8 mouse cellular contexts compared by ENCODE assay signal in genomic region chr2:154583906-154584872, GRCm38 (mm10). TPM values are rescaled to one million over a fixed set of nuclear protein-coding genes. Genes with fewer than 3 reads are reported as not detected.
DNase-seq lines count a peak whose midpoint lies in the region; ATAC-seq and TF ChIP-seq lines count a peak whose summit lies in the region.

No protein-coding gene starts in this region.

- no peak for TF ChIP-seq POLR2A in thymus, adult 2 months (IDR thresholded peaks at IDR 0.05; ENCODE audit: control insufficient read depth, extremely low read depth, insufficient read depth, low read length, poor library complexity)

- peaks cover 16% of the 10 kb centered on the region; the same call in 1 of the 2 replicates for H3K4me1 ChIP-seq in limb, embryonic 13.5 days
- H3K4me1 ChIP-seq in limb, embryonic 10.5 days, result peaks cover 14% of the 10 kb centered on the region
- peaks cover 15% of the 10 kb centered on the region; the same call in 1 of the 2 replicates for H3K4me1 ChIP-seq in embryonic facial prominence, embryonic 12.5 days
- no peaks in the 10 kb centered on the region for H3K4me1 ChIP-seq in intestine, postnatal 0 days (replicated peaks; ENCODE audit: control insufficient read depth, insufficient read depth, low read length)
- peaks cover 24% of the 10 kb centered on the region for H3K4me1 ChIP-seq in liver, embryonic 15.5 days (replicated peaks)
- 0 out of 2 replicates have a peak, but pooled peaks cover 7% of the 10 kb centered on the region for H3K4me1 ChIP-seq in stomach, embryonic 16.5 days (ENCODE audit: control insufficient read depth, insufficient read depth, low read length)
- H3K4me1 ChIP-seq in thymus, adult 2 months (replicated peaks; ENCODE audit: control insufficient read depth, insufficient read depth, low read length), result no peaks in the 10 kb centered on the region

- 60% methylated on average over 15 of the region's 15 CpGs for WGBS in limb, embryonic 13.5 days
- 77% methylated on average over 15 of the region's 15 CpGs for WGBS in limb, embryonic 10.5 days
- WGBS in embryonic facial prominence, embryonic 12.5 days, result 68% methylated on average over 15 of the region's 15 CpGs
- WGBS in intestine, postnatal 0 days, result 55% methylated on average over 15 of the region's 15 CpGs
- 37% methylated on average over 15 of the region's 15 CpGs for WGBS in liver, embryonic 15.5 days (ENCODE audit: insufficient replicate concordance)
- 49% methylated on average over 15 of the region's 15 CpGs for WGBS in stomach, embryonic 16.5 days
- 80% methylated on average over 15 of the region's 15 CpGs for WGBS in thymus, adult 2 months

- no peak for DNase-seq in limb, embryonic 10.5 days (ENCODE audit: low spot score)
- no peak for DNase-seq in testis, postnatal 10 days (ENCODE audit: low spot score)
- DNase-seq in thymus, adult 2 months, result no peak

- TF ChIP-seq CTCF in intestine, postnatal 0 days (IDR thresholded peaks at IDR 0.05; ENCODE audit: low read depth), result no peak
- no peak for TF ChIP-seq CTCF in thymus, adult 2 months (IDR thresholded peaks at IDR 0.05; ENCODE audit: borderline replicate concordance, control insufficient read depth, extremely low read depth, insufficient read depth, low read length, poor library complexity)

- ATAC-seq in limb, embryonic 13.5 days (ENCODE audit: low FRiP score, low read depth), result peak; percentile 60
- peak; percentile 42; the same call in 1 of the 2 replicates for ATAC-seq in embryonic facial prominence, embryonic 12.5 days (ENCODE audit: insufficient number of reproducible peaks, insufficient read depth, low FRiP score, low TSS enrichment)
- ATAC-seq in intestine, postnatal 0 days, result 0 out of 2 replicates have a peak, but pooled peaks have one; percentile 14
- ATAC-seq in liver, embryonic 15.5 days (ENCODE audit: insufficient read depth), result peak; percentile 60
- ATAC-seq in stomach, embryonic 16.5 days (ENCODE audit: insufficient read depth, low FRiP score), result peak; percentile 67; the same call in 1 of the 2 replicates

- peaks cover 14% of the 10 kb centered on the region for H3K36me3 ChIP-seq in limb, embryonic 13.5 days
- H3K36me3 ChIP-seq in limb, embryonic 10.5 days, result peaks cover 2% of the 10 kb centered on the region; the same call in 1 of the 2 replicates
- peaks cover 5% of the 10 kb centered on the region for H3K36me3 ChIP-seq in embryonic facial prominence, embryonic 12.5 days
- H3K36me3 ChIP-seq in intestine, postnatal 0 days (ENCODE audit: control insufficient read depth, insufficient read depth), result peaks cover 21% of the 10 kb centered on the region
- H3K36me3 ChIP-seq in liver, embryonic 15.5 days (replicated peaks), result peaks cover 19% of the 10 kb centered on the region
- H3K36me3 ChIP-seq in stomach, embryonic 16.5 days (ENCODE audit: control insufficient read depth, insufficient read depth, low read length), result peaks cover 5% of the 10 kb centered on the region; the same call in 1 of the 2 replicates
- peaks cover 25% of the 10 kb centered on the region for H3K36me3 ChIP-seq in thymus, adult 2 months (ENCODE audit: control insufficient read depth, insufficient read depth, low read length)

- no peak overlapping the region for H3K4me2 ChIP-seq in limb, embryonic 13.5 days (replicated peaks)
- no peak overlapping the region for H3K4me2 ChIP-seq in embryonic facial prominence, embryonic 12.5 days (replicated peaks)
- H3K4me2 ChIP-seq in intestine, postnatal 0 days (replicated peaks; ENCODE audit: low read depth), result no peak overlapping the region
- no peak overlapping the region for H3K4me2 ChIP-seq in liver, embryonic 15.5 days
- H3K4me2 ChIP-seq in stomach, embryonic 16.5 days (ENCODE audit: low read depth, low read length), result no peak overlapping the region

- no peaks in the 10 kb centered on the region for H3K27me3 ChIP-seq in limb, embryonic 13.5 days
- H3K27me3 ChIP-seq in limb, embryonic 10.5 days (ENCODE audit: low read depth, poor library complexity, severe bottlenecking), result no peaks in the 10 kb centered on the region
- H3K27me3 ChIP-seq in embryonic facial prominence, embryonic 12.5 days, result no peaks in the 10 kb centered on the region
- H3K27me3 ChIP-seq in intestine, postnatal 0 days (replicated peaks; ENCODE audit: control insufficient read depth, insufficient read depth, low read length), result no peaks in the 10 kb centered on the region
- H3K27me3 ChIP-seq in liver, embryonic 15.5 days, result no peaks in the 10 kb centered on the region
- no peaks in the 10 kb centered on the region for H3K27me3 ChIP-seq in stomach, embryonic 16.5 days (ENCODE audit: control insufficient read depth, insufficient read depth, low read length)
- no peaks in the 10 kb centered on the region for H3K27me3 ChIP-seq in thymus, adult 2 months (ENCODE audit: control insufficient read depth, insufficient read depth, low read length)

- no peaks in the 10 kb centered on the region for H3K9me3 ChIP-seq in limb, embryonic 13.5 days
- no peaks in the 10 kb centered on the region for H3K9me3 ChIP-seq in limb, embryonic 10.5 days (replicated peaks)
- H3K9me3 ChIP-seq in embryonic facial prominence, embryonic 12.5 days, result no peaks in the 10 kb centered on the region
- H3K9me3 ChIP-seq in intestine, postnatal 0 days (ENCODE audit: control insufficient read depth), result no peaks in the 10 kb centered on the region
- H3K9me3 ChIP-seq in liver, embryonic 15.5 days (replicated peaks), result no peaks in the 10 kb centered on the region
- H3K9me3 ChIP-seq in stomach, embryonic 16.5 days (replicated peaks; ENCODE audit: control insufficient read depth, low read length), result peaks cover 4% of the 10 kb centered on the region; the same call in 1 of the 2 replicates

- no peak overlapping the region for H3K4me3 ChIP-seq in limb, embryonic 13.5 days
- H3K4me3 ChIP-seq in limb, embryonic 10.5 days, result no peak overlapping the region
- no peak overlapping the region for H3K4me3 ChIP-seq in embryonic facial prominence, embryonic 12.5 days
- H3K4me3 ChIP-seq in intestine, postnatal 0 days (ENCODE audit: low read depth, low read length), result no peak overlapping the region
- no peak overlapping the region for H3K4me3 ChIP-seq in liver, embryonic 15.5 days (replicated peaks)
- no peak overlapping the region for H3K4me3 ChIP-seq in stomach, embryonic 16.5 days (replicated peaks; ENCODE audit: low read length)
- H3K4me3 ChIP-seq in thymus, adult 2 months (ENCODE audit: control insufficient read depth, insufficient read depth, low read length), result no peak overlapping the region

- no peak overlapping the region for H3K9ac ChIP-seq in limb, embryonic 13.5 days
- no peak overlapping the region for H3K9ac ChIP-seq in embryonic facial prominence, embryonic 12.5 days
- no peak overlapping the region for H3K9ac ChIP-seq in intestine, postnatal 0 days (ENCODE audit: low read depth, low read length)
- no peak overlapping the region for H3K9ac ChIP-seq in liver, embryonic 15.5 days
- no peak overlapping the region; the same call in 1 of the 2 replicates for H3K9ac ChIP-seq in stomach, embryonic 16.5 days (ENCODE audit: low read length)

- no peak overlapping the region for H3K27ac ChIP-seq in limb, embryonic 13.5 days
- H3K27ac ChIP-seq in limb, embryonic 10.5 days, result no peak overlapping the region
- peak overlapping the region; percentile 30; the same call in 1 of the 2 replicates for H3K27ac ChIP-seq in embryonic facial prominence, embryonic 12.5 days
- H3K27ac ChIP-seq in intestine, postnatal 0 days (ENCODE audit: low read depth, low read length), result no peak overlapping the region
- H3K27ac ChIP-seq in liver, embryonic 15.5 days (replicated peaks), result 0 out of 2 replicates have a peak overlapping the region, but pooled peaks have one; percentile 41
- H3K27ac ChIP-seq in stomach, embryonic 16.5 days (ENCODE audit: low read length), result no peak overlapping the region
- no peak overlapping the region for H3K27ac ChIP-seq in thymus, adult 2 months (ENCODE audit: control insufficient read depth, insufficient read depth, low read length)

RNA-seq across cellular contexts. Expression of gene E2f1, which starts 14.5 kb away (rescaled TPM):
- polyA plus RNA-seq in limb, embryonic 13.5 days (2015; fragmentation: Nextera tagmentation; extraction: Ambion mirVana), result 20.1 and 20.8 TPM in 2 replicates
- polyA plus RNA-seq in limb, embryonic 10.5 days (2016; fragmentation: Nextera tagmentation; extraction: Ambion mirVana), result 25.4 and 27.3 TPM in 2 replicates
- polyA plus RNA-seq in embryonic facial prominence, embryonic 12.5 days (2016; fragmentation: Nextera tagmentation; extraction: Ambion mirVana), result 25.9 and 26.3 TPM in 2 replicates
- 5.5 and 5.9 TPM in 2 replicates for polyA plus RNA-seq in intestine, postnatal 0 days (2015; fragmentation: Nextera tagmentation; extraction: Ambion mirVana)
- polyA plus RNA-seq in liver, embryonic 15.5 days (2015; fragmentation: Nextera tagmentation; extraction: Ambion mirVana), result 19.2 and 23.9 TPM in 2 replicates
- polyA plus RNA-seq in stomach, embryonic 16.5 days (2015; fragmentation: Nextera tagmentation; extraction: Ambion mirVana), result 8.1 and 9.3 TPM in 2 replicates
- polyA plus RNA-seq in thymus, adult 2 months (2012; rRNA removed), result 34.0 and 50.3 TPM in 2 replicates

RNA-seq across cellular contexts. Expression of gene Pxmp4, which starts 19.3 kb away (rescaled TPM):
- 18.8 and 21.6 TPM in 2 replicates for polyA plus RNA-seq in limb, embryonic 13.5 days (2015; fragmentation: Nextera tagmentation; extraction: Ambion mirVana)
- 11.4 and 14.5 TPM in 2 replicates for polyA plus RNA-seq in limb, embryonic 10.5 days (2016; fragmentation: Nextera tagmentation; extraction: Ambion mirVana)
- polyA plus RNA-seq in embryonic facial prominence, embryonic 12.5 days (2016; fragmentation: Nextera tagmentation; extraction: Ambion mirVana), result 16.9 and 18.5 TPM in 2 replicates
- polyA plus RNA-seq in intestine, postnatal 0 days (2015; fragmentation: Nextera tagmentation; extraction: Ambion mirVana), result 62.5 and 66.6 TPM in 2 replicates
- 34.6 and 43.9 TPM in 2 replicates for polyA plus RNA-seq in liver, embryonic 15.5 days (2015; fragmentation: Nextera tagmentation; extraction: Ambion mirVana)
- polyA plus RNA-seq in stomach, embryonic 16.5 days (2015; fragmentation: Nextera tagmentation; extraction: Ambion mirVana), result 32.4 and 35.1 TPM in 2 replicates
- polyA plus RNA-seq in thymus, adult 2 months (2012; rRNA removed), result 70.7 and 71.7 TPM in 2 replicates

RNA-seq across cellular contexts. Expression of gene Necab3, which starts 25.5 kb away (rescaled TPM):
- polyA plus RNA-seq in limb, embryonic 13.5 days (2015; fragmentation: Nextera tagmentation; extraction: Ambion mirVana), result 3.7 and 3.9 TPM in 2 replicates
- polyA plus RNA-seq in limb, embryonic 10.5 days (2016; fragmentation: Nextera tagmentation; extraction: Ambion mirVana), result 2.0 and 2.1 TPM in 2 replicates
- 3.5 and 3.7 TPM in 2 replicates for polyA plus RNA-seq in embryonic facial prominence, embryonic 12.5 days (2016; fragmentation: Nextera tagmentation; extraction: Ambion mirVana)
- 0.29 and 0.58 TPM in 2 replicates for polyA plus RNA-seq in intestine, postnatal 0 days (2015; fragmentation: Nextera tagmentation; extraction: Ambion mirVana)
- 0.40 and 0.71 TPM in 2 replicates for polyA plus RNA-seq in liver, embryonic 15.5 days (2015; fragmentation: Nextera tagmentation; extraction: Ambion mirVana)
- polyA plus RNA-seq in stomach, embryonic 16.5 days (2015; fragmentation: Nextera tagmentation; extraction: Ambion mirVana), result 1.4 and 1.7 TPM in 2 replicates
- polyA plus RNA-seq in thymus, adult 2 months (2012; rRNA removed), result 14.8 and 15.7 TPM in 2 replicates

RNA-seq across cellular contexts. Expression of gene Zfp341, which starts 28.9 kb away (rescaled TPM):
- 1.1 and 1.3 TPM in 2 replicates for polyA plus RNA-seq in limb, embryonic 13.5 days (2015; fragmentation: Nextera tagmentation; extraction: Ambion mirVana)
- 1.1 TPM in 2 replicates for polyA plus RNA-seq in limb, embryonic 10.5 days (2016; fragmentation: Nextera tagmentation; extraction: Ambion mirVana)
- 1.4 and 1.7 TPM in 2 replicates for polyA plus RNA-seq in embryonic facial prominence, embryonic 12.5 days (2016; fragmentation: Nextera tagmentation; extraction: Ambion mirVana)
- 0.17 and 0.44 TPM in 2 replicates for polyA plus RNA-seq in intestine, postnatal 0 days (2015; fragmentation: Nextera tagmentation; extraction: Ambion mirVana)
- 2.6 TPM in 2 replicates for polyA plus RNA-seq in liver, embryonic 15.5 days (2015; fragmentation: Nextera tagmentation; extraction: Ambion mirVana)
- polyA plus RNA-seq in stomach, embryonic 16.5 days (2015; fragmentation: Nextera tagmentation; extraction: Ambion mirVana), result 0.34 and 0.59 TPM in 2 replicates
- polyA plus RNA-seq in thymus, adult 2 months (2012; rRNA removed), result 10.6 and 10.8 TPM in 2 replicates

RNA-seq across cellular contexts. Expression of gene 4930519P11Rik, which starts 29.0 kb away (rescaled TPM):
- polyA plus RNA-seq in limb, embryonic 13.5 days (2015; fragmentation: Nextera tagmentation; extraction: Ambion mirVana), result 0.43 TPM in 1 of 2 replicates, not detected in the other
- polyA plus RNA-seq in limb, embryonic 10.5 days (2016; fragmentation: Nextera tagmentation; extraction: Ambion mirVana), result 0.34 and 0.64 TPM in 2 replicates
- 0.49 and 1.1 TPM in 2 replicates for polyA plus RNA-seq in embryonic facial prominence, embryonic 12.5 days (2016; fragmentation: Nextera tagmentation; extraction: Ambion mirVana)
- 0.26 TPM in 1 of 2 replicates, not detected in the other for polyA plus RNA-seq in intestine, postnatal 0 days (2015; fragmentation: Nextera tagmentation; extraction: Ambion mirVana)
- not detected in 2 replicates for polyA plus RNA-seq in liver, embryonic 15.5 days (2015; fragmentation: Nextera tagmentation; extraction: Ambion mirVana)
- polyA plus RNA-seq in stomach, embryonic 16.5 days (2015; fragmentation: Nextera tagmentation; extraction: Ambion mirVana), result not detected in 2 replicates
- polyA plus RNA-seq in thymus, adult 2 months (2012; rRNA removed), result 1.5 and 1.7 TPM in 2 replicates

Comparison
In these comparisons a context has a peak if more than half of its experiments do, and no peak if none do; other contexts are left out.
1. ATAC-seq: peak in every context shown above with its lines; median percentile 67 in stomach, embryonic 16.5 days; 60 in limb, embryonic 13.5 days; 60 in liver, embryonic 15.5 days; 42 in embryonic facial prominence, embryonic 12.5 days; 14 in intestine, postnatal 0 days.
2. H3K27ac ChIP-seq: peak in embryonic facial prominence, embryonic 12.5 days (single experiment) and liver, embryonic 15.5 days (single experiment); none in limb, embryonic 13.5 days (single experiment), limb, embryonic 10.5 days (single experiment), intestine, postnatal 0 days (single experiment), stomach, embryonic 16.5 days (single experiment) and thymus, adult 2 months (single experiment).